ENCODE assay signal across 8 mouse cellular contexts in the genomic region with DNA sequence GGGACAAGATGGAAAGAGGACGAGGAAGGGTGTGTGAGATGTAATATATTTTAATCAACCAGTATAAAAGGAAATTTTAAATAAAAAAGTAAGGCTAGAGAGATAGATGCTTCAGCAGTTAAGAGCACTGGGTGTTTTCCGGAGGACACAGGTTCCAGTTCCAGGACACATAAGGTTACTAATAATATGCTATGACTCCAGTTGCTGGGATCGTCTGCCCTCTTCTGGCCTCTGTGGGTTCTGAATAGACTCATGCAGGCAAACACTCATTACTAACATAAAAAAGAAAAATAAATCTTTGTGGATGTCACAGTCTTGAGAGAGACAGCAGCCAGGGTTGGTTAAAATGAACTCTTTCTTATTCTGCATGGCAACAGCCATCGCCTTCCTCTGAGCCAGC. TPM values are rescaled to one million over a fixed set of nuclear protein-coding genes. Genes with fewer than 3 reads are reported as not detected.
DNase-seq lines count a peak whose midpoint lies in the region; ATAC-seq and TF ChIP-seq lines count a peak whose summit lies in the region.

No protein-coding gene starts in this region.

- no peaks in the 10 kb centered on the region for H3K36me3 ChIP-seq in heart, adult 2 months (ENCODE audit: control insufficient read depth, insufficient read depth, low read length)
- no peaks in the 10 kb centered on the region for H3K36me3 ChIP-seq in liver, postnatal 0 days (replicated peaks; ENCODE audit: insufficient read depth, low read length)
- H3K36me3 ChIP-seq in liver, embryonic 12.5 days, result no peaks in the 10 kb centered on the region

- no peak for TF ChIP-seq EP300 in heart, adult 2 months (IDR thresholded peaks at IDR 0.05; ENCODE audit: insufficient read depth, low read depth, low read length)
- TF ChIP-seq EP300 in liver, postnatal 0 days (IDR thresholded peaks at IDR 0.05; ENCODE audit: low read depth), result no peak

- 46% methylated on average over 4 of the region's 4 CpGs for WGBS in heart, adult 2 months
- 64% methylated on average over 4 of the region's 4 CpGs for WGBS in liver, postnatal 0 days (ENCODE audit: insufficient replicate concordance)
- 50% methylated on average over 4 of the region's 4 CpGs for WGBS in liver, embryonic 12.5 days (ENCODE audit: insufficient replicate concordance)

- TF ChIP-seq CTCF in heart, adult 2 months (IDR thresholded peaks at IDR 0.05), result peak; percentile 63
- TF ChIP-seq CTCF in liver, postnatal 0 days (IDR thresholded peaks at IDR 0.05; ENCODE audit: low read depth), result 0 out of 2 replicates have a peak, but pooled peaks have one; percentile 8

- no peak for TF ChIP-seq POLR2A in heart, adult 2 months (IDR thresholded peaks at IDR 0.05; ENCODE audit: insufficient read depth, low read depth, low read length)

- H3K4me3 ChIP-seq in heart, adult 2 months, result no peak overlapping the region
- H3K4me3 ChIP-seq in liver, postnatal 0 days (ENCODE audit: low read depth, low read length), result no peak overlapping the region
- H3K4me3 ChIP-seq in liver, embryonic 12.5 days, result no peak overlapping the region

- no peaks in the 10 kb centered on the region; the same call in 1 of the 2 replicates for H3K4me1 ChIP-seq in heart, adult 2 months (ENCODE audit: control insufficient read depth, insufficient read depth, low read length)
- no peaks in the 10 kb centered on the region for H3K4me1 ChIP-seq in liver, postnatal 0 days (ENCODE audit: insufficient read depth)
- H3K4me1 ChIP-seq in liver, embryonic 12.5 days, result peaks cover 11% of the 10 kb centered on the region

- no peaks in the 10 kb centered on the region for H3K9me3 ChIP-seq in liver, postnatal 0 days (ENCODE audit: low read length)
- no peaks in the 10 kb centered on the region for H3K9me3 ChIP-seq in liver, embryonic 12.5 days (replicated peaks)

- H3K27ac ChIP-seq in heart, adult 2 months, result no peak overlapping the region
- H3K27ac ChIP-seq in liver, postnatal 0 days (ENCODE audit: low read depth), result no peak overlapping the region
- H3K27ac ChIP-seq in liver, embryonic 12.5 days, result no peak overlapping the region

- H3K27me3 ChIP-seq in heart, adult 2 months (ENCODE audit: control insufficient read depth, insufficient read depth, low read length), result no peaks in the 10 kb centered on the region
- H3K27me3 ChIP-seq in liver, postnatal 0 days (ENCODE audit: insufficient read depth, low read length), result no peaks in the 10 kb centered on the region
- H3K27me3 ChIP-seq in liver, embryonic 12.5 days (replicated peaks), result no peaks in the 10 kb centered on the region

- no peaks in the 10 kb centered on the region for H3K79me2 ChIP-seq in heart, adult 2 months (replicated peaks; ENCODE audit: control insufficient read depth, insufficient read depth, low read length)

- H3K9ac ChIP-seq in heart, adult 2 months (ENCODE audit: low read depth, low read length), result no peak overlapping the region
- no peak overlapping the region for H3K9ac ChIP-seq in liver, postnatal 0 days (replicated peaks)
- H3K9ac ChIP-seq in liver, embryonic 12.5 days, result no peak overlapping the region

- no peak for ATAC-seq in liver, postnatal 0 days
- no peak for ATAC-seq in liver, embryonic 12.5 days
- no peak for ATAC-seq in inflammation-experienced regulatory T-cells, adult 6 months

- intact Hi-C loops in heart, adult 2 months (cut with DNase I), result loop anchor here (5.0 kb wide), 1 partner anchor 151 kb away; no protein-coding TSS in a partner anchor
- intact Hi-C loops in heart, postnatal 36 days (cut with DNase I), result loop anchor here (5.0 kb wide), 1 partner anchor 151 kb away; no protein-coding TSS in a partner anchor

- H3K4me2 ChIP-seq in liver, postnatal 0 days (ENCODE audit: low read depth, low read length), result no peak overlapping the region
- H3K4me2 ChIP-seq in liver, embryonic 12.5 days, result no peak overlapping the region

- DNase-seq in heart, adult 2 months, result peak in 1 of 2 experiments; percentile 5
- no peak for DNase-seq in heart, postnatal 36 days
- DNase-seq in liver, postnatal 0 days, result no peak
- peak; percentile 33 for DNase-seq in adrenal gland, postnatal 14 days
- peak; percentile 3 for DNase-seq in retina, postnatal 1 day
- DNase-seq in spleen, postnatal 36 days (ENCODE audit: low spot score in 2 of 2), result no peak

RNA-seq across cellular contexts. Expression of a gene that starts 2.4 kb away (rescaled TPM):
- total RNA-seq in heart, adult 2 months (2021), result 1 to 10 TPM; 1.1 to 1.3 TPM
- polyA plus RNA-seq in heart, adult 2 months (2012; rRNA removed), result 0.59 and 0.76 TPM in 2 replicates
- 1 to 10 TPM; 1.1 to 1.6 TPM for total RNA-seq in heart, postnatal 36 days (2021)
- 0.95 and 1.1 TPM in 2 replicates for polyA plus RNA-seq in liver, postnatal 0 days (2015; fragmentation: Nextera tagmentation; extraction: Ambion mirVana)
- polyA plus RNA-seq in liver, embryonic 12.5 days (2016; fragmentation: Nextera tagmentation; extraction: Ambion mirVana), result 2.0 and 2.2 TPM in 2 replicates
- 3.4 and 9.6 TPM in 2 replicates for total RNA-seq in adrenal gland, postnatal 14 days (2021)
- polyA plus RNA-seq in inflammation-experienced regulatory T-cells, adult 6 months (2017; shearing (Covaris generic)), result 10 to 100 TPM; 25.8 to 43.5 (median 31.1) TPM

RNA-seq across cellular contexts. Expression of a gene that starts 59.7 kb away (rescaled TPM):
- 1 to 10 TPM; 7.4 to 9.2 TPM for total RNA-seq in heart, adult 2 months (2021)
- polyA plus RNA-seq in heart, adult 2 months (2012; rRNA removed), result 2.1 and 4.8 TPM in 2 replicates
- total RNA-seq in heart, postnatal 36 days (2021), result 1 to 10 TPM; 9.3 to 9.9 TPM
- 4.9 and 6.3 TPM in 2 replicates for polyA plus RNA-seq in liver, postnatal 0 days (2015; fragmentation: Nextera tagmentation; extraction: Ambion mirVana)
- 13.9 and 15.7 TPM in 2 replicates for polyA plus RNA-seq in liver, embryonic 12.5 days (2016; fragmentation: Nextera tagmentation; extraction: Ambion mirVana)
- total RNA-seq in adrenal gland, postnatal 14 days (2021), result 9.9 and 11.9 TPM in 2 replicates
- polyA plus RNA-seq in inflammation-experienced regulatory T-cells, adult 6 months (2017; shearing (Covaris generic)), result 10 to 100 TPM; 20.2 to 24.6 (median 24.4) TPM

Comparison
In these comparisons a context has a peak if more than half of its experiments do, and no peak if none do; other contexts are left out.
1. DNase-seq: peak in adrenal gland, postnatal 14 days (single experiment) and retina, postnatal 1 day (single experiment); none in heart, postnatal 36 days (0 of 2), liver, postnatal 0 days (single experiment) and spleen, postnatal 36 days (0 of 2).